Mouse (Mus musculus) bone marrow, adult 2 months (tissue): ENCODE results near the gene Yif1b.

ENCODE experiments used
- CTCF ChIP-seq: fragments of 200-500 bp; IDR thresholded peaks from 2 replicates; pipeline ENCODE4 v1.5.1; 2011; ENCODE audit warnings: low read length, control low read depth; ENCODE audit not compliant: control insufficient read depth, insufficient read depth
- POLR2A ChIP-seq: fragments of 200-500 bp; IDR thresholded peaks from 2 replicates; pipeline ENCODE4 v1.6.1; 2011; ENCODE audit warnings: low read depth, mild to moderate bottlenecking, control low read depth, low read length, borderline replicate concordance; ENCODE audit not compliant: control insufficient read depth

- TF ChIP-seq CTCF (no peak), POLR2A (no peak)
These were observed 9.6 kb downstream of the Yif1b start for GRCm38 (mm10) chr7:29247706-29248105.
